Mouse (Mus musculus) splenic B cell, adult 2 months (primary cell): Measurements from ENCODE around the gene Abcc1.

Experiments
- DNase-seq: peaks from one replicate; pipeline ENCODE4 v3.0.0-alpha.2; 2011; ENCODE audit warnings: low read depth, low spot score
- H3K27me3 ChIP-seq: 2 replicates; pipeline ENCODE4 v1.6.1; 2012; ENCODE audit warnings: mild to moderate bottlenecking, low read length, moderate library complexity, mixed read lengths; ENCODE audit not compliant: control insufficient read depth, poor library complexity, insufficient read depth, severe bottlenecking
- H3K36me3 ChIP-seq: 2 replicates; pipeline ENCODE4 v1.6.1; 2012; ENCODE audit warnings: mild to moderate bottlenecking, low read length, moderate library complexity, mixed read lengths; ENCODE audit not compliant: control insufficient read depth, poor library complexity, insufficient read depth, severe bottlenecking

The Abcc1 gene

GRCm38 (mm10) chr16:14476056-14476455, 114.7 kb downstream of the Abcc1 start:
- Histone ChIP-seq H3K36me3 (peaks cover 2% of the 10 kb centered on the region; the same call in 1 of the 2 replicates), H3K27me3 (no peaks in the 10 kb centered on the region)
- DNase-seq: no peak

- DNase-seq: peak; percentile 14
- peaks cover 2% of the 10 kb centered on the region; the same call in 1 of the 2 replicates for H3K36me3 ChIP-seq
- H3K27me3 ChIP-seq: no peaks in the 10 kb centered on the region
Measured at GRCm38 (mm10) chr16:14476701-14477400, 115.5 kb downstream of the Abcc1 start.

- no peak for DNase-seq
- Histone ChIP-seq H3K27me3 (no peaks in the 10 kb centered on the region), H3K36me3 (peaks cover 2% of the 10 kb centered on the region; the same call in 1 of the 2 replicates)
Measured at GRCm38 (mm10) chr16:14477510-14478300, 116.3 kb downstream of the Abcc1 start.

- DNase-seq: no peak
Measured at GRCm38 (mm10) chr16:14479641-14480040, 118.3 kb downstream of the Abcc1 start.

GRCm38 (mm10) chr16:14483221-14483620, 121.9 kb downstream of the Abcc1 start:
- no peak for DNase-seq
- Histone ChIP-seq H3K27me3 (no peaks in the 10 kb centered on the region), H3K36me3 (no peaks in the 10 kb centered on the region)

More at GRCm38 (mm10) chr16:14479641-14480040, 118.3 kb downstream of the Abcc1 start:
- no peaks in the 10 kb centered on the region for H3K27me3 ChIP-seq
- H3K36me3 ChIP-seq: no peaks in the 10 kb centered on the region

GRCm38 (mm10) chr16:14493491-14494114, 132.2 kb downstream of the Abcc1 start:
- DNase-seq: peak; percentile 36
- no peaks in the 10 kb centered on the region for H3K27me3 ChIP-seq
- no peaks in the 10 kb centered on the region for H3K36me3 ChIP-seq

- H3K27me3 ChIP-seq: no peaks in the 10 kb centered on the region
Measured at GRCm38 (mm10) chr16:14501649-14502360, 140.4 kb downstream of the Abcc1 start.

GRCm38 (mm10) chr16:14506461-14506860, 145.1 kb downstream of the Abcc1 start:
- Histone ChIP-seq H3K36me3 (no peaks in the 10 kb centered on the region), H3K27me3 (no peaks in the 10 kb centered on the region)
- no peak for DNase-seq

More at GRCm38 (mm10) chr16:14501649-14502360, 140.4 kb downstream of the Abcc1 start:
- no peak for DNase-seq
- H3K36me3 ChIP-seq: no peaks in the 10 kb centered on the region
